Mouse (Mus musculus) spleen, postnatal 36 days (tissue): ENCODE measurements around the gene Vopp1.
"Not testable (repeated sequence)": the region's sequence is repeated elsewhere in the genome, so short reads cannot be mapped to it uniquely, and the experiment has no call there.

Source experiments
- DNase-seq, 2 experiments: peaks; one replicate each; pipeline ENCODE4 v3.0.0; 2022; ENCODE audit warnings: low spot score in 2 of 2, mixed read lengths in 1 of 2

The Vopp1 gene

DNA sequence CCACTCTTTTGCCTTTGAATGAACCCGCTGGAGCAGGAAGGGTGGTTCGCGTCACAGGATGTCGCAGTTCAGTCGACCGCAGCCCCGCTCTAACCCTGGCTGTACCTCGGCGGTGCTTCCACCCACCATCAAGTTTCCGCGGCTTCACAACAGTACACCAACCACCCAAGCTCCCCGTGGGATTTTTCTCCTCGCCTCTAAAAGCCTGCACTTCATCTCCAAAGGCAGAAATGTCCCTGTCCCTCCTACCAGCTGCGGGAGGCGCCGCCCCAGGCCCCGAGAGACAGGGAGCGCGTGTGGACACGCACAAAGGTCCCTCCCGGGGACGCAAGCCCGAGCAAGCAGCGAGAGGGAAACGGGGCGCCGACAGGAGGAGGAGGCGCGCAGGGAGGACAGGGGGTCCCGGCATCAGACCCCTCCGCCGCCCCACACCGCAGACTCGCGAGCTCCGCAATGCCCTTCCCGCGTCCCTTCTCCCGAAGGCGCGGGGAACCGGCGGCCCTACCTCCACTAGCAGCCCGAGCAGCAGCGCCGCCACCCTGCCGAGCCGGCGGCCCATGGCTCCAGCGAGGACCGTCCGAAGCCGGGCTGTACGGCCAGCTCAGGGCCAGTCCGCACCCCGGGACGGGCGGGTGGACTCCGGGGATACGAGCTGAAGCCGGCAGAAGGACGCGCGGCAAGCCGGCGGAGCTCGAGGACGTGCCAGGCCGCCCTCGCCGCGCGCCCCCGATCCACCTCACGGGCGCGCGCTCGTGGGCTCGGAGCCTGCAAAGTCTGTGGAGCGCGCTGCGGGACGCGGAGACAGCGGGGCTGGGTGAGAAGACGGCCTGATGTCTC, at the start of gene Vopp1:
Gene Vopp1, minus strand, starts transcription at position 738 of the 837 bp plus-strand sequence.
- peak; percentile 59 to 60 for DNase-seq

DNA sequence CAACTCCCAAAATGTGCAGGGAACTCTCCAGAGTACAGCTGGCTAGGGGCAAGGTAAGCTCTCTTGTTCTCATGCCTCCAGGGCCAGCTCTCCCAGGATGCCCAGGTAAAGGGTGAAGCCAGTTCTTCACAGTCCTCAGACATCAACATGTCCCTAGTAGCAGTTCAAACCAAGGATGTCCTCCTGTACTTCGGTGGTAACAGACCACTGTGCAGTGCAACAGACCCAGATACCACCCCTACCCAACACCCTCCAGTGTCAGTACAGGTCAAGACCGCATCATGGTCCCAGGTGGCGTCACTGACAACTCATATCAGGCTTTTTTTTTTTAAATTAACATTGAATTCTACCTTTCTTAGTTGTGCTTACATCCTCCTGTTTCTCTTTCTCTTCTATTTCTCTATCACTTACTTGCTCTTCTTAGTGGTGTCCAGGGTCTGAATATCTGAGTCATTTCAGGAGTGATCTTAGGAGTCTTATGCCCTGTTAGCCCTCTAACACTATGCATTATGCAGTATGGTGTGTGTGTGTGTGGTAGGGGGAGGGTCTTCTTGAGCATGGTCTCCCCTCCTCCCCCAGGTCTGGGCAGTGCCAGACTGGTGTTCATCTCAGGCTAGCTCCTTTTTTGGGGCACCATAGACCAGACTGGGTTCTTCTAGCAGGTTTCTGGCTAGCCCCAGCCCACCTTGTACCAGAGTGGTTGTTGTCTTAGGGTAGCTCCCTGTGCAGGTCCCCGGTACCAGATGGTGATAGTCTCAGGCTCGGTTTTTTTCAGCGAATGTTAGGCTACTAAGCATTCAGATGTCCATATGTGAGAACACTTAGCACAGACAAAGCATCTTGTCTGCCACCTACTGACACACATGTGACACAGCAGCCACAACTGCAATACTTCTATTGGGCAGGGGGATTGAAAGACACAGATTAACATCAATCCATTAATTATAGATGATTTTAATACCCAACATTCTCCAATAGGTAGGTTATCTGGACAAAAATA, 34.4 kb upstream of the Vopp1 start:
- DNase-seq = peak; percentile 8 to 30

DNA sequence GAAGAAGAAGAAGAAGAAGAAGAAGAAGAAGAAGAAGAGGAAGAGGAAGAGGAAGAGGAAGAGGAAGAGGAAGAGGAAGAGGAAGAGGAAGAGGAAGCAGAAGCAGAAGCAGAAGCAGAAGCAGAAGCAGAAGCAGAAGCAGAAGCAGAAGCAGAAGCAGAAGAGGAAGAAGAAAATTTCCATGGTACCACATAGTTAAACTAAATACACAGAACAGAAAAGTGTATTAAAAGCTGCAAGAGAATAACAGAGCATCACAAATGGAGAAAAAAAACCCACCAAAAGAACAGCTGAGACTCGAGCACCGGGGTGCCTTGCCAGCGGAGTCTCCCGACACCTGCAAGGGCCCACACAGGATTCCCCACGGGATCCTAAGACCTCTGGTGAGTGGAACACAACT, 26.2 kb upstream of the Vopp1 start:
- DNase-seq = not testable (repeated sequence)

DNA sequence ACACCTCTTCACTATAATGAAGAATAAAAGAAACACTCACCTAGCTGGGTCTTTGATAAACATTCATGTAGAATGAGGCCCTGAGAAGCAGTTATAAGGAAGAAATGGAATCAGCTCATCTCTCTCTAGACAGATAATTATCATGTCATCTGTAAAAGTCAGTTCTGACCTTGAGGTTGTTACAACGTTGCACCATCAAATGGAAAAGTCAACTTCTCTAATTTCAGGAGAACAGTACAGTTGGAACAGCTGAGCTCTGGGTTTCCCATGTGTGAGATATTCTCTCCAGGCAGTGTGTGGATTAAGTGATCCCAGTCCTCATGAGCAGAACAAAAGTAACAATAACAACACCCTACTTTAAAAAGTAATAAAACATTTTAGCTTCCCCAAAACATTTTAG, 25.3 kb upstream of the Vopp1 start, which contains the start of gene Vmn1r21:
Gene Vmn1r21, minus strand, starts transcription at position 58 of the 400 bp plus-strand sequence.
- DNase-seq = no peak

DNA sequence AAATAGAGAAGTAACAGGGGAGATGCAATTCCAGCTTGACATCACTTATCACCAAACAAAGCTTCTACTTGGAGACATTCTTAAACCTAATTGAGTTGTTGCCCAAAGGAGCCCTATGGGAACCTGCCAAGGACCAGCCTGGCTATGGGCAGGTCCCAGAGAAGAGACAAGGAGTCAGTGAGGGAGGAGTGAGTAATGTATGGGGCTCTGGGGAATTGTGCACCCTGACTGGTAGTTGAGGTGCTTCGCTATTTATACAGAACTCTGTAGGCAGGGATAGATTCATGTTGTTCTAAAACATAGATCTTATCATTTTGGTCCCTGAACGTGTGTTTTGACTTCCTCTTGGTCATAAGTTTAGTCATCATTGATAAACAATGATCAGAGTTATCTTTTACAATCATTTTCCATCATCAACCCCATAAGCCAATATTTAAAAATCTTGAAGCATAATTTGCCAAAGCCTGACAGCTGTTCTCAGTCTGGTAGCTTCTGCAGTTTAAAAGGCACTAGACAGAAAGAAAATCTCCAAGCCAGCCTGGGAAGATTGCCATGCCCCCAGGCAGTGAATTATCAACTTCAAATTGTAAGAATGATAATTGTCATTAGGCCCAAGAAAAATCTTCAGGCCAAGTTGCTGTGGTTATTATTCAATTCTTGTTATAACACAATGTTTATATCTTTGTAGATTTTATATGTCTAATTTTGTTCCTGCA, 14.9 kb upstream of the Vopp1 start:
- no peak for DNase-seq

DNA sequence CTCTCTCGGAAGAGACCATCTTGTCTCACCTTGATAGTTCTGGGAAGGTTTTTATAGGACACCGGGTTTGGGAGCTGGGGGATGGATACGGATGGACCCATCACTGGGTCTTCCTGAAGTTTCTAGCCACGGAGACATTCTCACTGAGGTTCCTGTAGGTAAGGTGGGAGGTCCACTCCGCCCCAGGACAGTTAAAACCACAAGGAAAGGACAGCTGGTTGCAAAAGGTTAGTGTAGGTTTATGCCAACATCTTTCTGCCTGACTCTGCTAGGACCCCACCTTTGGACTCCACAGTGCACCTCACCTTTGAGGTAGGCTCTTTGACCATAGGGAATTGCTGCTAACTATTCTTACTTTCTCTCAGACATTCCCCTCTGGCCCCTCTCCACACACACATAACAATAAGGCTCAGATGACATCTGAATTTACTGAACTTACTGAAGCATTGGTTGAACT, 328 bp upstream of the Vopp1 start:
- DNase-seq = no peak

DNA sequence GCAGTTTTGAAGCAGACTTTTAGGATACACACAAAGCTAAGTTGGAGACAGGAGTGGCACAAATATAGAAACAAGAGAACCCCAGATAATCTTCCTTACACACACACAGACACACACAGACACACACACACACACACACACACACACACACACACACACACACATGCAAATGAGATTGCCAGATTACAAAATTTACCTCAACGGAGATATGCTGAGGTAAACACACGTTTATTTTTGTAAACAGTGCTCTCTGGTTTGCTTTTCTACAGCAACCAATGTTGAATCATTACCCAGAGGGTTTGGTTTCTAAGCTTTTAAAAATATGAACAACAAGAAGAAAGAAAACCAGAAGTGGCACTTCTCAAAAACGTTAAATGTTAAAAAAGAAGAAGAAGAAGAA, 1.5 kb downstream of the Vopp1 start:
- no peak for DNase-seq

DNA sequence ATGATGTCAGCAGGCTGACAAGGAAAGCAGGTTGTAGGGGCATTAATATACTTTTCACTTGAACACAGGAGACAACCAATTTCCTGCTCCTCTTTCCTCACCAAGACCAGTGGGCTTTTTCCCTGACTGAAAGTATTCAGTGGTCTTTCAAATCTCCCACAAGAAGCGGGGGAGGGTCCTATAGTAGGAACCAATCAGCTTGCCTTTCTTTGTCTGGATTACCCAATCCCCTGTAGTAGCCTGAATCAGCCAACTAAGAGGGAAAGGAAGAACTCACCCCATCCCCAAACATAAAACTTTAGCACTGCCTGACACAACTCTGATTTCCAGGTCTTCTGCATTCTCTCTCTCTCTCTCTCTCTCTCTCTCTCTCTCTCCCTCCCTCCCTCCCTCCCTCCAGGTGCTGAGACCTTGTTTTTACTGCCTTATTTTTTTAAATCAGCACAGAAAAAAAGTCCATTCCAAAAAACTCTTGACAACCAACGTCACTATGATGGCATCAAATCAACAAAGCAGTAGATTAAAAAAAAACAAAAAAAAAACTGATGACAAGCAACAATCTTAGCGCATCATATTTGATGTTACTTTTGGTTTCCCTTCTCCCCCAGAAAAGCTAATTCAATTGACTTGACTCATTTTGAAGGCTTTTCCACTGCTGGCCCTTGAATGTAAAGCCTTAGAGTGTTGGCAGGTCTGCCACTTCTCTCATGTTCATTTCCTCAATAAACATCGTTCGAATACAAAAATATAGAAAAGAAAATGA, 2.1 kb downstream of the Vopp1 start:
- DNase-seq = no peak

DNA sequence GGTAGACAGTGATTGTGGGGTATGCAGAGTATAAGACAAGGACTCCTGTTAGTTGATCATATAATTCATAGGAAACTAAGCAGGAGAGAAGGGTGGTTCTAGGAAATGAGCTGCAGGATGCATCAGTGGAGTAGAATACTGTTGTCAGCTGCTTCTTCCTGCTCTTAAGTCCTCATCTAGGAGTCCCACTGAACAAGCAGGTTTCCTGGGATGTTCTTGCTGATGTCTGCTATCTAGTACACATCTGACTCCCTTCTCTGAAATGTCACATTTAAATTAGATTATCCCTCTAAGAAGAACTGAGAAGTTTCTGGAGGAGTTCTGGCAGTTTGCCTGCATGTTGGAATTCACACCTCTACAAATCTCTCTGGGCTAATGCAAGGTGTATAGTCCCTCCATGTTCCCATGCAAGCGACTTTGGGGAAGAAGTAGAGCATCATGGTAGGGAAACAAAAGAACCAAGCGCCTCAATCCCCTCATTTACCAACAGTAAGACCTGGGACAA, 10.5 kb downstream of the Vopp1 start:
- no peak for DNase-seq

DNA sequence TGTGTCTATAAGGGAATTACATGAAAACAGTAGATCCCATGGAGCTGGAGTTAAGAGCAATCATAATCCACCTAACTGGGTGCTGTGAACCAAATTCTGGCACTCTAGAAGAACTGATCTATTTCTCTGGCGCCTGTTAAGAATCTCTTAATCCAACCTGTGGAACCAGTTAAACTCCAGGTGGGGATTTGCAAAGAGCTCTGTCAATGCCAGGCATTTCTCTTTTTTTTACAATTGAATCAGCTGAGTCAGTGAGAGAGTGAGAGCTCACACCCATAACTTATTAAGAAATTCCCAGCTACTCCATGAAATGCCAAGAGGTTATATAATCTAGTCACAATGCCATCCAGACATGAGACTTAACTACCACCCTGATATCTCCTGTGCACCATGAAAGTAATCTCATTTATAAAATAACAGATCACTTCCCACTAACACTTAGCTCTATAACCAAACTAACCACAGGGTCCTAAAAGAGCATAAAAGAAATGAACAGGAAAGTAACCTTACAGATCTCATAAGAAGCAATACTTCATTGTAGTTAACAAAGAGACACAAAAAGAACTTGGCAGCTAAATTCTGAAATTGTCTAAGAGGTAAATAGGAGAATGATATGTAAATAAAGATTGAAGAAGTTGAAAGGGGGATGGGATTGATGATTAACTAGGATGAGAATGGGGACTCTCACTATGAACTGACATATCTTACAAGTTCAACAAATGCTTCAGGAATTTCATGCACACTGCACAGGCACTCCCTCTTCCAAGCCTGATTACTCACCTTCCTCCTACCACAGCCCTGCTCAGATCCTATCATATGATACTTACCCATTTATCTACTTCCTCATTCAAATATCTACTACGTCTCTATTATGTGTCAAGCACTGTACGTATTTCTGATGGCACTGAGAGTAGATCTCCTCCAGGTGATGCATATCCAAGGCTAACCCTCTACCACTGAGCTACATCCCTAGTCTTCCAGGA, 12.9 kb downstream of the Vopp1 start:
- DNase-seq = no peak

DNA sequence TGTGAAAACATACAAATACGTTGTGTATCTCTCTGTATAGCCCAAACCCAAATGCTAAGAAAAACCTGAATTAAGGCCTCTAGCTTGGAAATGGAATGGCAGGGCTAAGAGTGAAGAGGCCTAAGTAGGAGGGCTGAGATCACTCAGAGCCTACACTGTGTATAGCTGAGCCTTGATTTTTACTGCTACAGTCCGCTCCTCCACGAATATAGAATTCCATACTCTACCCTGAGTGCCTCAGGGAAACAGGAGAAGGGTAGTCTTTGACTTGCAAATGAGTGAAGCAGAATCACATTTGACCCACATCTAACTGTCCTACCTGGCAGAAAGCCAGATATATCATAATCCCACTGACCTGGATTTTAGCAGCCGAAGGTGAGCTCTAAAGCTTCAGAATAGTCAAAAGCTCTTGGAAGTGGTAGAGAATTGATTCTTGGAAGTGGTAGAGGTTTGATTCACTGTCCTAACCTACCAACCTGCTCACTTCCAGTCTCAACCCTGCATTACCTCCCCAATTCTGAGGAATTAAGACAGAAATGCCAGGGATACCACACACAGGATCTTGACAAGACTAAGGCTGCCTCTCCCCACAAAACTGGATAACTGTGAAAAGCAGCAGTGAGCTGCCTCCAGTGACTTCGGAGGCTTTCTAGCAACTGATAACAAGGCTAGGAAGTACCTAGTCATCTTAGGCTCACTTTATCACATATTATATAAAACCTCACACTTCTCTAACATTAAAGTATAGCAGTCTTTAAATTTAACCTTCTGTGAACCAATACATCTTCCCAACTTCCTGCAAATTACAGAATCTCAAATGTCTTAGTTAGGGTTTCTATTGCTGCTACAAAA, 19.5 kb downstream of the Vopp1 start:
- DNase-seq = no peak

DNA sequence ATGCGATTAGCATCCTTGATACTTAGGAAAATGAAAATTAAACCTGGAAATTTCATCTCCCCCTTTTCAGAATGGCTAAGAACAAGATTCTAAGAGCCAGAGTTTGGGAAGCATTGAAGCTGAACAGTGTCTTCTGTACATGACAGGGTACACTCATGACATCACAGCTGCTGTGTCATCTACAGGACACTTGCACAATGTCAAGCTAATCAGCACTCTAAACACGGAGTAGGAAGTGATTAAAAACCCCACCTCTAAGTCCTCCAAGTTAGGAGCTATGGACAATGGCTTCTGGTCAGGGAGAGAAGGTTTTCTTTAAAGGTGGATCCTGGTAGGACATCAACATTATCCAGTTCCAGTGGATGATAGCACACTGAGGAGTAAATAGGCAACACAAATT, 21.8 kb downstream of the Vopp1 start:
- no peak for DNase-seq

DNA sequence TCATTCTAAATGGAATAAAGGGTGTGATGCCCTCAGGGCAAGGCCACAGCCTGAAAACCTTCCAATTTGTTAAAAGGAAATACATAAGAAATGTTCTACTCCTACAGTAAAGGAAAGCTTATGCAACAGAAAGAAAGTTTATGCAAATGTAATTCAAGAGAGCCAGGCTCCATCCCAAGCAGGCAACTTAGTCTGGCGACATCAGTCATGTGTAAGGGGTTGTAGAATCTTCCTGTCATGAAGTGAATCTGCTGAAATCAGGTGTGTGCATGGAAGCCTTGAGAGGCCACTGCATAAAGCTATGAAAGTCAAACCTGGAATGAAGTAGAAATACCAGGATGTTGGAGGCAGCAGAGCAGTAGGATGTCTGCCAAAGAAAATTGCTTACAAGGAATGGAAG, 26.0 kb downstream of the Vopp1 start:
- DNase-seq = no peak

DNA sequence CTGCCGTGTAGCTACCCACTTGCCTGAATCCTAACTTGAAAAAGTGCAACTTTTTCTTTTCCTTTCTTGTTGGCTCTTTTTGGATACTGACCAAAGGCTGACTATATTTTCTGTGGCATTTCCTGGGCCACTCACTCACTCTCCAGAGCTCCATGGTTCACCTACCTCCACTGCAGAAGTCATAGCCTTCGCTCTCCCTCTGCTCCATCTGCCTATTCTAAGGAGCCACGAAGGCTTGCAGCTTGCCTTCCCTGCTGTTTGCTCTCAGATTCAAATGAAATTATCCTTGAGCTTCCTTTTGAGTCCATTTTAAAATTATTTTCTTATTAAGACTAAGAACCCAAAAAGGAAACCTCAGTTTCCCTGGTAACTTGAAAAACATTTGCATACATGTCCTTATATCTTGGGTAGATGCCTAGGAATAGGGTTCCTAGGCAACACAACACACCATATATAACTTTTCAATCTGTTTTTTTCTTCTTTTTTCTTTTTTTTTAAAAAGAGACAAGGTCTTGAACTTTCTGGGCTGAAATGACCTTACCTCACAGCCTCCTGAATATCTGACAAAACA, 28.0 kb downstream of the Vopp1 start:
- no peak for DNase-seq

DNA sequence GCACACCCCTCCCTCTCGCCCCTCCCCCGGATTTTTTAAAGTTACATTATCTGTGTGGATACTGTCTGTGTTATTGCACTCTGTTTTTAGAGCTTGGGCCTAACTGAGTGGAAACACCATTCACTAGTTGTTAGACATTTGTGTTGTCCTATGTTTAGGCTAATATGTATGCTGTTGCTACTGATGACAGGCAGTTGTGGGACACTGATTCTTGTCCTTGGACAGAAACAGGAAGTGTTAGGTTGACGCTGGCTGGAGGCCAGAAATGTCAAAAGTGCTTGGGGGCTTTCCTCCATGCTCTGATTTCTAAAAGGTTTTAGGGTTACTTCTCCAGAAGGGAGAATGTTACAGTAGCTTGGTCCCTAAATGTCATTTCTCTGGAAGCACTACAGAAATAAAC, 29.1 kb downstream of the Vopp1 start:
- DNase-seq = peak; percentile 27 to 41

DNA sequence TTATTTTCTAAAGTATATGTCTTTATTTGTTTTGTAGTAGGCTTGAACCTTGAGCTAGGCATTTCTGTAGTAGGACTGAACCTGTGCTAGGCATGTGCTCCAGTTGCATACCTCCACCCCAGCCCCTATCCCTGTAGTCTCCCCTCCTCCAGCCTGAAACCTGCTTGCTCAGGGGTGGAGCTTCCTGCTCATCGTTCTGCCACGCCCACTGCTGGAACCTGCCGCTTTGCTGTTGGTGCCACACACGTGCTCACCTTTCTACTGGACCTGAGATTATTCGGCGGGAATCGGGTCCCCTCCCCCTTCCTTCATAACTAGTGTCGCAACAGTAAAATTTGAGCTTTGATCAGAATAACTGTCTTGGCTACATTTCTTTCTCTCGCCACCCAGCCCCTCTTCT, 32.1 kb downstream of the Vopp1 start:
- DNase-seq = not testable (repeated sequence)

DNA sequence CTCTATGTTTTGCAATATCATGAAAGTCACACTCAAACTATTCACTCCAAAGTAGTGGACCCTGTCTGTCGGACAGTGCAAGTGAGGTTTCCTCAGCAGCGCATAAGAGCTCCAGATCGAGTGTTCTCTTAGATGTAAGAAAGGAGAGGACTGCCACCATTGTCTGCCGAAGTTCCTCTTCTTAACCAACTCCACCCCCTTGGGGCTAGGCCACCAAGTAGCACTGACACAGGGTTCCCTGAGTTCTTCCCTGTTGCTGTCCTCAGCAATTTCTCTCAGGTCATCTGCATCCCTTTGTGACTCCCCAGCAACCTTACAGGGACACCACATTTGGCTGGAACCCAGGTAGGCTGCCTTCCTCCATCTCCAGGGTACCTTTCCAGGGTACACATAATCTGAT, 34.4 kb downstream of the Vopp1 start:
- DNase-seq = no peak

DNA sequence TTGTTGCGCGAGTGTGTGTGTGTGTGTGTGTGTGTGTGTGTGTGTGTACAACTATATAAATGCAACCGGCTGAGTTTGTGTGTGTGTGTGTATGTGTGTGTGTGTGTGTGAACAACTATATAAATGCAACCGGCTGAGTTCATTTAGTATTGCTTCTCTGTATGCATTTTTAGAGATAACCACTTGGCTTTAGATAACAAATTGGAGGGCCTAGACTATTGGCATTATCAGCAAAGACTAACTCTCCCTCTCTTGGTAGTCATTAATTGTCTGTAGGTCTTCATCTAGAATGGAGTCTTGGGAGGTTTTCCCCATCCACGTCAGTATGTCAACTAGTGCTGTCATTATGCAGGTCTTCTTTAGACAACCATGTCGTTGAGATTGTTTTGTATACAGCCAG, 37.6 kb downstream of the Vopp1 start:
- no peak for DNase-seq
